Mouse (Mus musculus) cortical plate, adult 2 months (tissue): ENCODE measurements around the gene Trp53rka.

Experiments used
- CTCF ChIP-seq: fragments of 200-500 bp; IDR thresholded peaks from 2 replicates; pipeline ENCODE4 v1.5.1; 2011; ENCODE audit warnings: mild to moderate bottlenecking, control low read depth, low read length; ENCODE audit not compliant: insufficient read depth; ENCODE audit errors: extremely low read depth
- POLR2A ChIP-seq: fragments of 200-500 bp; IDR thresholded peaks from 2 replicates; pipeline ENCODE4 v1.6.1; 2011; ENCODE audit warnings: mild to moderate bottlenecking, low read length, control low read depth; ENCODE audit not compliant: insufficient read depth; ENCODE audit errors: extremely low read depth

DNA sequence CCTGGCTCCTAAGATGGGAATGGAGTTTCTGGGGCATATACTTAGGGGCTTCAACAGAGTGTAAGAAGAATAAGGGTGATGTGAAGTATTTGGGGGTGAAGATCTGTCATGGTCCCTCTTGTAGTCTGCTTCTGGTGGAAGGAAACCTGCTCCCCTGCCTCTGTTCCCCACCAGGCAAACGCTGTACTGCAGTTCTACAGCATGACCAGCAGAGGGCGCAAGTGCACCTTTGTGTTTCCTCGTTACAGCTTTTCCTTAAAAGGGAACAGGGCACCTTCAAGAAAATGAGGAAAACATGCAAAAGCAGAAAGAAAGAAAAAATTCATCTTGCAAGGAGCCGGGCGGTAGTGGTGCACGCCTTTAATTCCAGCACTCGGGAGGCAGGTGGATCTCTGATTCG is 36.0 kb upstream of the Trp53rka start:
- TF ChIP-seq CTCF (peak; percentile 99), POLR2A (no peak)
